Mouse (Mus musculus) urinary bladder, postnatal 25 days (tissue): ENCODE results near the gene Synrg.

Experiments used
- DNase-seq: peaks from one replicate; pipeline ENCODE4 v3.0.0; 2022; ENCODE audit warnings: low spot score

Synrg gene

DNA sequence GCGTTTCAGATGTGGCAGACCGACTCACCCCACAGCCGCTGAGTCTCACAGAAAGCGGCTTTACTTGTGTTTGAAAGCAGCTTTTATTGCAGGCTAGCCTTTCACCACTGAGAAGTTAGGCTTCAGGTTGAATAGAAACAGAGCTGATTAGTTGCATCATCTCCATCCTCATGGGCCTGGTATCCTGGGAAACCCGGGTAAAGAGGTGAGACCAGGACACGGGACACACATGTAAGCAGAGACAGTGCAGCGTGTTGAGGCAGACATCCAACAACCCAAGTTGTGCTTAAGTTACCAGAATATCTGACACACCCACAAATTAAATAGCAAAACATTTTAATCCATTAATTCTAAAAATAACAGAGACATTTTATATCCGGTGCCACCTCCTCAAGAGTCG, 114.4 kb downstream of the Synrg start:
- DNase-seq: no peak

DNA sequence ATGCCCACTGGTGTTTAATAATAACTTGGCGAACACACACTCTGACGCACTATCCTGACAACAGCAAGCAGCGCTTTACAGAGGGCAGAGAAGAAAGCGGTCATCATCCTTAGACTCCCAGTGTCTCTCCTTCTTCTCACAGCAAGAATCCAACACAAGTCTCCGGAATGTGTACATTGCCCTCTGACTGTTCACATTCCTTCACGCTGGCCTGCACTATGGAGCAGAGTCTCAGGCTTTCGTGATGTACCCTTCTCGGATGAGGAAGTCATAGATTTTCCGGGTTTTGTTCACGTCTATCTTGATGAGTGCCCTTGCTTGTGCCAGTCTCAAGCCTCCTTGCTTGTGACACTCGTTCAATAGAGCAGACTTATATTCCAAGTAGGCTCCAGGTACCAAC, 115.1 kb downstream of the Synrg start:
- DNase-seq: no peak

DNA sequence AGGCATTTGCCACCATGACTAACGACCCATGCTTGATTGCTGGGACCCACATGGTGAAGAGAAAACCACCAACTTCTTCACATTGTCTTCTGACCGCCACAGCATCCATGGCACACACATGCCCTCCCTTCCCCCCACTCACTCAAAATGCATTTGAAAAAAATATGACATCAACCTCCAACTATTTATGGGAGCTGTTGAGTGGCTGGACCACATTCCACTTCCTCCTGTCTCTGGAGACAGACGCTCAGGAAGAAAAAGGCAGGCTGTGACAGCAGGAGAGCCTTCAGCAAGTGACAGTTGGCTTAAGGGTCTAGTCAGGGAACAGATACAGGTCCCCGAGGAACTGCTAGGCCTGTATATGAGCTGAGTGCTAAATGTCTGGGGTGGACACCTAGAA, 115.7 kb downstream of the Synrg start:
- no peak for DNase-seq

DNA sequence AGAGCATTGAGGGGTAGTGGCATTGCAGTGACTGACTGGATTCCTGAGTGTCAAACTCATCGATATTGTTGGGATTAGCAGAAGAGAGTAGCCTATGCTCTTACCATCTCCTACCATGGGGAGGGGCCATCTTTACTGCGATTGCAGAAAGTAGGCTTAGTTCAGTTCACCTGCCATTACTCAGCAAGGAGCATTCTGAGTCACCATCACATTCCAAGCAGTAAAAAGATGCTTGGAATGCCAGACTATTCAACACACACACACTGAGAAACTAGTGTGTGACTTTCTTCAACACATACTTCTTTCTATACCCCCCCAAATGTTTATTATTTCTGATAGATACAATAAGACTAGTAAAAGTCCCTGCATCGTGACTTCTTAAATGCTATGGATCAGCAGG, 116.1 kb downstream of the Synrg start:
- no peak for DNase-seq

DNA sequence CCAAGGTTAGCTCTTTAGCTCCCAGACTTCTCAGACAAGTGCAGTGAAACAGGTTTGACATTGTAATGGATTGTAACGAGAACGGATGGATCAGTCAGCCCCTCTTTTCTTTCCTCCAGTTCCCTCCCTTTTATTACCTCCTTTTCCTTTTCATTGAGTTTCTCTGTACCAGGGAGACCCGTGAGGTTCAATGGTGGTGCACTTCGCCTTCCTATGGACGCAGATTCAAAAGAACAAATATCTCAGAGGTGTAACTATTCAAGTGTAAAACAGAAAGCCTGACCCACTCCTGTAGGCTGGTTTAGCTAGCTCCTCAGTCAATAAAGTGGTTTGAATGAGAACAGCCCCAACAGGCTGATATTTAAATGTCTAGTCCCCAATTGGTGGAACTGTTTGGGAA, 117.7 kb downstream of the Synrg start:
- DNase-seq: no peak

DNA sequence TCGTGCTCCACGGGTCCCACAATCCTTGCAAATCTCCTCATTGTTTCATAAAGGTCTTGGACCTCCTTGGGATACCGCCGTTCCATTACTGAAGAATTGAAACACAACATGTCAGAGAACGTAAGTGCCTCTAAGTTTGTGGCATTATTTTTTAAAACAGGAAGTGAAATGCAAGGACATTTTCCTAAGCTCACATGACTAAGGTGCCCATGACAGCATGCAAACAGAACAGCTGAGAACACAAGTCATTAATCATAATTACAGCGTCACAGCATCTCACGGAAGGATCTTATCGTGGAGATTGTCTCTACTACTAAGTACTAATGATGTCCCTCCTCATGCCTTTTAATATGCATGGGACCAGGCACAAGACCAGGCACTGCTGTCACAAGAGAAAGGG, 126.3 kb downstream of the Synrg start:
- DNase-seq: no peak
